Mouse (Mus musculus) neural tube, embryonic 13.5 days (tissue): ENCODE results near the gene Vpreb2. TPM values are rescaled to one million over a fixed set of nuclear protein-coding genes. Genes with fewer than 3 reads are reported as not detected.

Experiments
- ATAC-seq: fragments of 200-750 bp; cut with Nextera tagmentation; 2 replicates; pipeline ENCODE4 v1.8.0; 2017; ENCODE audit warnings: low read depth, mild to moderate bottlenecking, moderate TSS enrichment, moderate library complexity
- H3K27ac ChIP-seq: fragments of 300-500 bp; sonication (generic); replicated peaks from 2 replicates; pipeline ENCODE4 v1.5.1; 2015; ENCODE audit warnings: moderate library complexity, mild to moderate bottlenecking, inconsistent platforms
- H3K27me3 ChIP-seq: fragments of 300-500 bp; sonication (generic); 2 replicates; pipeline ENCODE4 v1.6.1; 2015; ENCODE audit warnings: mild to moderate bottlenecking, inconsistent platforms
- H3K36me3 ChIP-seq: fragments of 300-500 bp; sonication (generic); 2 replicates; pipeline ENCODE4 v1.6.1; 2015; ENCODE audit warnings: mild to moderate bottlenecking, inconsistent platforms
- H3K4me1 ChIP-seq: fragments of 300-500 bp; sonication (generic); replicated peaks from 2 replicates; pipeline ENCODE4 v1.6.1; 2015; ENCODE audit warnings: inconsistent platforms
- H3K4me2 ChIP-seq: fragments of 300-500 bp; sonication (generic); 2 replicates; pipeline ENCODE4 v1.6.1; 2015; ENCODE audit warnings: inconsistent platforms, mild to moderate bottlenecking, moderate library complexity
- H3K4me3 ChIP-seq: fragments of 300-500 bp; sonication (generic); 2 replicates; pipeline ENCODE4 v1.5.1; 2015; ENCODE audit warnings: mild to moderate bottlenecking, inconsistent platforms
- H3K9ac ChIP-seq: fragments of 300-500 bp; sonication (generic); 2 replicates; pipeline ENCODE4 v1.6.1; 2015; ENCODE audit warnings: moderate library complexity, mild to moderate bottlenecking, inconsistent platforms
- H3K9me3 ChIP-seq: fragments of 300-500 bp; sonication (generic); 2 replicates; pipeline ENCODE4 v1.6.1; 2016; ENCODE audit warnings: inconsistent platforms
- WGBS: fragments of 180-500 bp; shearing (Covaris S2); methylation state at CpG from one replicate; pipeline ENCODE4 v1.1.7; 2015; 5-methylcytosine and 5-hydroxymethylcytosine counted together
- polyA plus RNA-seq: library from polyadenylated mRNA; unstranded; fragments of >200 nt; fragmentation: Nextera tagmentation; extraction: Ambion mirVana; gene quantifications from 2 replicates; pipeline ENCODE4 v1.2.1, GENCODE M21; 2015

Vpreb2 gene
- polyA plus RNA-seq = not detected in 2 replicates

DNA sequence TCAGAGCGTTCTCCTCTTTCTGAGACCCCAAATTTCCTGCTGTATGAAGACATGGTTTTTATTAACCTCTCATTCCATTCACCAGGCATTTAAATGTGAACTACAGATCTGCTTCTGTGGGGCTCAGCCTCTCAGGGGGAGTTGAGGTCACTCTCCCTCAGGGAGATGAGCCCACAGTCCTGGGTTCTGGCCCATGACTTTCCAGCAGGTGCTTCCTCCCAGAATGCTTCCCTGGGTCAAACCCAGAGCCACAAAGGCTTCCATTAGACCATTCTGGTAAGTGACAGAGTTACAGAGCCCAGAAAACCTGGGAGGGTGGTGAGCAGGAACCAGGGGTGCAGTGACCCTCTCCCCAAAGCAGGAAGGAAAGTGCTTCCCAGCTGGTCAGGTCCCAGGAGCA lies at the start of gene Vpreb2:
Gene Vpreb2 (plus strand): TSS at position 301 of the 400 bp plus-strand sequence.
- ATAC-seq = no peak
- Histone ChIP-seq H3K27me3 (no peaks in the 10 kb centered on the region; the same call in 1 of the 2 replicates), H3K4me1 (no peaks in the 10 kb centered on the region), H3K9me3 (no peaks in the 10 kb centered on the region), H3K4me2 (no peak within 1 kb of the TSS), H3K9ac (no peak within 1 kb of the TSS), H3K27ac (no peak within 1 kb of the TSS), H3K36me3 (no peaks in the 10 kb centered on the region), H3K4me3 (no peak within 1 kb of the TSS)
- WGBS = 48% methylated on average over 1 of the region's 1 CpGs

DNA sequence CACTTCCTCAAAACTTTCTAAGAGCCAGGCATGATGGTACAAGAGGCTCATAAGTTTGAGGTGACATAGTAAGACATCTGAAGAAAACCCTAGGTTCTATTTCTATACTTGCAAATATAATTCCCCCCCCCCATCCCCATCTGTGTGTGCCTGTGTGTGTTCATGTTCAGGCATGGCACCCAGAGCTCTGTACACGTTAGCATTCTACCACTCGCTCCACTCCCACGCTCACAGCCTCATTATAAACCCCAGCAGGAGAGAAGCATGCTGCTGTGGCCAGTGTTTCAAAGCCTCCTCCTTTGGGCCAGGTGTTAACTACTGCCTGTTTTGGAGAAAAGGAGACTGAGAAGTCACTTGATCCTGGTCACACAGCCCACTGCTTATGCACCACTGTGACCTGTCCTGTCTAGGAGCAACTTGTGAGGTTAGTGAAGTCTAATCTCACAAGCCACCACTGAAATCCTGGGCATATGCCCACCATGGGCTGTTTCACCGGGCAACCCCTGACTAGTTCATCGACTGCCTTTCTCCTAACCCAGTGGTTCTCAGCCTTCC lies 48.2 kb upstream of the Vpreb2 start:
- WGBS = 75% methylated on average over 5 of the region's 5 CpGs
- H3K9ac ChIP-seq = no peak overlapping the region
- H3K9me3 ChIP-seq = no peaks in the 10 kb centered on the region
- 0 out of 2 replicates have a peak, but pooled peaks cover 2% of the 10 kb centered on the region for H3K27me3 ChIP-seq
- no peak overlapping the region for H3K4me3 ChIP-seq
- no peaks in the 10 kb centered on the region for H3K36me3 ChIP-seq
- no peak overlapping the region for H3K4me2 ChIP-seq
- no peak for ATAC-seq
- H3K27ac ChIP-seq = no peak overlapping the region
- peaks cover 11% of the 10 kb centered on the region for H3K4me1 ChIP-seq

DNA sequence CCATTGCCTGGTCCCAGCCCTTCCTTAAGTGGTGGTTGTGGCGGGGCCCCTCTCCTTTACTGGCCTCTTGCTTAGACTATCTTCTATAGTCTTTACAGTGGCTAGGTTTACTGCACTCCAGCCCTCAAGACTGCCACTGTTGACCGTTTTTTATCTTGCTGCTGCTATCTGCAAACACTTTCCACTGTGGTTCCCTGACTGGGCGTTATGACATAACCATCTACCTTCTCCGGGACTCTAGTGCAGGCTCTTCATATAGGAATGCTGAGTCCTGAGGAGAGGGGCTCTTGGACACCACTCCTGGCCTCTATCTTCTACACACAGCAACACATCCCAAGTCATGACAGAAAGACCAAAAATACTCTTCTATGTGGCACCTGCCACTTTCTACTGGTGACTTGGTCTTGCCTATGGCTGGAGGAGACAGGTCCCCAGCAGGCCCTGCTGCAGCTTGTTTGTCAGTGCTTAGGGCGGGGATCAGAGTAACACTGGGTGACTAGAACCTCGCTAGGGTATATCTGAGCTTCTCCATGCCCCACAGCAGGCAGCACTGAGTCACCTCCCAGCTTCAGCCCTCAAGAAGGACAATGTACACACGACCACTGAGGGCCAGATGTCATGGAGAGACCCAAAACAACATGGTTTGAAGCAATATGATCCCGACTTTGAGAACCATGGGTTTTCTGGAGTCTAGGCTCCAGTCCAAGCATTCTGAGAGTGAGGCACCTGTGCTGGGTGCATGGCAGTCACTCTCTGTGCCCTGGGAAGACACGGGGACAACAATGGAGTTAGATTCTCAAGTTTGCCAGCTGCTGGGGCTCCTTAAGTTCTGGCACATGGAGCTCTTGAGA lies 46.4 kb upstream of the Vpreb2 start:
- Histone ChIP-seq H3K9ac (no peak overlapping the region), H3K9me3 (no peaks in the 10 kb centered on the region), H3K27me3 (0 out of 2 replicates have a peak, but pooled peaks cover 6% of the 10 kb centered on the region), H3K4me3 (no peak overlapping the region), H3K4me1 (peaks cover 2% of the 10 kb centered on the region), H3K27ac (no peak overlapping the region), H3K36me3 (no peaks in the 10 kb centered on the region), H3K4me2 (no peak overlapping the region)
- ATAC-seq = no peak
- 76% methylated on average over 9 of the region's 9 CpGs for WGBS

DNA sequence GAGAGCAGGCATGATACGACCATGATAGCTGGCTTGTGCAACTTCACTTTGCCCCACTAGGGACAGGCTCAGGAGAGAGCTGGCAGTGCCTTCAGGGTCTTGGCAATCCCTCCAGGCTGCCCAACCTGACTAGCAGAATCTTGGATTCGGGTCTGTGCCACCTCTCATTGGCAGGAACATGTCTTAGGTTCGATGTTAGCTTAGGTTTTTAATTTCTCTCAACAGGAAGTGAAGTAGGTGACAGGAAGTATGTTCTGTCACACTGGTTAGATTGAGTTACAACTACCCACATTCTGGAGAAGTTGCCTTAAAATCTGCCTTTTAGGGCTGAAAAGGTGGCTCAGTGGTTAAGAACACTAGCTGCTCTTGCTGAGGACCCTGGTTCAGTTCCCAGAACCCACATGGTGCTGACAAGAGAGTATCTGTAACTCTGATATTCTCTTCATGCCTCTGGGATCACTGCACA lies 45.8 kb upstream of the Vpreb2 start:
- Histone ChIP-seq H3K27me3 (0 out of 2 replicates have a peak, but pooled peaks cover 6% of the 10 kb centered on the region), H3K4me3 (no peak overlapping the region), H3K4me2 (no peak overlapping the region), H3K4me1 (0 out of 2 replicates have a peak, but pooled peaks cover 5% of the 10 kb centered on the region), H3K27ac (no peak overlapping the region), H3K9ac (no peak overlapping the region), H3K36me3 (no peaks in the 10 kb centered on the region), H3K9me3 (no peaks in the 10 kb centered on the region)
- WGBS = 73% methylated on average over 3 of the region's 3 CpGs
- no peak for ATAC-seq

DNA sequence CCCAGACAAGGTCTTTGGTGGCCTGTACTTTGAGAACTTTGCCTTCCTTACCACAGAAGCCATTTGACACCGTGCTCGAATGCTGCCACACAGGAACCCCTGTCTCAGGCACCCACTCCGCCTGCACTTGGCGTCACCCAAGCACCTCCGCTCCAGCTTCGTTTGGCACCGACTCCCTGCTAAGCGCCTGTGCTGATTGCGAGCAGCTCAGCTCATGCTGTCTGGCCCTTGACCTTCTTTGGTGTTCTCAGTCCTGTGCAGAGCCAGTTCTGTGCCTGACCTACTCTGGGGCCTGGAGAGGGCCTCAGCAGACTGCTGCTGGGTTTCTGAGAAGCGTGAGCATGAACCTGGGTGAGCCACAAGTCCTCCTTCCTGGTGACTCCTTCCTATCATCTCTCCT lies 43.5 kb upstream of the Vpreb2 start:
- H3K9ac ChIP-seq = no peak overlapping the region
- H3K27ac ChIP-seq = no peak overlapping the region
- H3K4me3 ChIP-seq = no peak overlapping the region
- H3K4me1 ChIP-seq = 0 out of 2 replicates have a peak, but pooled peaks cover 5% of the 10 kb centered on the region
- ATAC-seq = no peak
- 0 out of 2 replicates have a peak, but pooled peaks cover 6% of the 10 kb centered on the region for H3K27me3 ChIP-seq
- 82% methylated on average over 10 of the region's 10 CpGs for WGBS
- H3K36me3 ChIP-seq = no peaks in the 10 kb centered on the region
- H3K4me2 ChIP-seq = no peak overlapping the region
- H3K9me3 ChIP-seq = no peaks in the 10 kb centered on the region

DNA sequence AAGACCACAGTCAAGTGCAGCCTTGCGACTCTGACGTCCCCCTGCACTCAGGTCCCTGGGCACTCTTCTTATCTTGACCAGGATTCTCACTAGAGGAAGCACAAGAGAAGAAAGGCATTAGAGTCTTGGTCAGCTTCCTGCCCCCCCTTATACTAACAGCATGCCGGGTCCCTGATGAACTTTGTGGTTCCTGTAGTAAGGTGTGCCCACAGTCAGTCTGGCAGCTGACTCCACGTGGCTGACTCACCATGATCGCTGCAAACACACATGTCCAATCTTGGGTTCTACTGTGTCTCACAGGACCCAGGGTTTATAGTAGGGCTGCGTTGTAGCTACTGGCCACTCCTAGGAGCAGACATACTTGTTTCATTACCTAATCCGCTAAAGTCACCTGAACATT lies 42.0 kb upstream of the Vpreb2 start:
- H3K9ac ChIP-seq = no peak overlapping the region
- H3K4me1 ChIP-seq = 0 out of 2 replicates have a peak, but pooled peaks cover 5% of the 10 kb centered on the region
- H3K36me3 ChIP-seq = no peaks in the 10 kb centered on the region
- 77% methylated on average over 7 of the region's 7 CpGs for WGBS
- H3K27ac ChIP-seq = no peak overlapping the region
- H3K4me3 ChIP-seq = no peak overlapping the region
- H3K9me3 ChIP-seq = no peaks in the 10 kb centered on the region
- 0 out of 2 replicates have a peak, but pooled peaks cover 6% of the 10 kb centered on the region for H3K27me3 ChIP-seq
- ATAC-seq = no peak
- no peak overlapping the region for H3K4me2 ChIP-seq

DNA sequence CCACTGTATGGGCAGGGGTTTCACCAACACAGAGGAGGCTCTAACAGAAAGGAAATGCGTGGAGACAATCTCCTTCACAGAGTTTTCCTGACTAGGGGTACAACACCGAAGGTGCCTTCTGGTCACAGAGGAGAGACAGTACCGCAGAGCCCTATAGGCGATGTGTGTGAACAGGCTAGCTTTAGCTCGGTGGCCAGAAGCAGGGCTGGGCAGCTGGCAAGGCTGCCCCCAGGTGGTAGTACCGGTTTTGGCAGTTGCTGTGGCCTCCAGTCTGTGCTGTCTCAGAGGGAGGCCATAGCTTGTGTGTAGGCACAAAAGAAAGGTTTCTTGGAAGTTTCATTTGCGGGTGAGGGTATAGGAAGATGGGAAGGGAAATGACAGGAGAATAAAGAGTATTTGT lies 41.4 kb upstream of the Vpreb2 start:
- WGBS = 8% methylated on average over 7 of the region's 7 CpGs
- H3K27me3 ChIP-seq = 0 out of 2 replicates have a peak, but pooled peaks cover 6% of the 10 kb centered on the region
- H3K4me2 ChIP-seq = no peak overlapping the region
- no peak overlapping the region for H3K27ac ChIP-seq
- 0 out of 2 replicates have a peak, but pooled peaks cover 5% of the 10 kb centered on the region for H3K4me1 ChIP-seq
- H3K9ac ChIP-seq = no peak overlapping the region
- ATAC-seq = peak; percentile 84; the same call in 1 of the 2 replicates
- no peaks in the 10 kb centered on the region for H3K36me3 ChIP-seq
- H3K4me3 ChIP-seq = no peak overlapping the region
- no peaks in the 10 kb centered on the region for H3K9me3 ChIP-seq

DNA sequence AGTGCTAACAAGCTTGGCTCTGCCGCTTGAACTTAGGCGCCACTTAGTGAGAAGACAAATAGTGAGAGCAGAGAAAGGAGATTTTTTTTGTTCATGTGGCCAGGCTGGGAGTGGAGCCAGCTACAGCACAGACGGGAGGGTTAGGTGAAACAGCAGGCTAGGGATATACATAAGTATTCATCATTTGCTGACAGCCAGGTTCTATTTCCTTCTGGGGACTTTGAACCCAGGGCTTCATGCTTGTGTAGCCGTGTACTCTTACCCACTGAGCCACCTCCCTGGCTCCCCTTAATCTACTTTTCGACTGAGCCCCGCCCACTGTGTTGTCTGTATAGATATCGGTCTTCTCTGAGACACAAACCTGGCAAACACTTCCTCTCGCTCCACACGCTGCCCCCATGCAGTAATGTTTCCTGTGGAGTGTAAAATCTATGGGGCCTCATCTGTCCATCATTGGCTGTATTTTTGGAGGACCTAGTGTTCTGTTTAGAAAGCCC lies 40.9 kb upstream of the Vpreb2 start:
- Histone ChIP-seq H3K9ac (no peak overlapping the region), H3K27ac (no peak overlapping the region), H3K4me2 (no peak overlapping the region), H3K36me3 (no peaks in the 10 kb centered on the region), H3K27me3 (0 out of 2 replicates have a peak, but pooled peaks cover 6% of the 10 kb centered on the region), H3K4me1 (0 out of 2 replicates have a peak, but pooled peaks cover 5% of the 10 kb centered on the region), H3K9me3 (no peaks in the 10 kb centered on the region), H3K4me3 (no peak overlapping the region)
- 67% methylated on average over 9 of the region's 9 CpGs for WGBS
- ATAC-seq = peak; percentile 23; the same call in 1 of the 2 replicates

DNA sequence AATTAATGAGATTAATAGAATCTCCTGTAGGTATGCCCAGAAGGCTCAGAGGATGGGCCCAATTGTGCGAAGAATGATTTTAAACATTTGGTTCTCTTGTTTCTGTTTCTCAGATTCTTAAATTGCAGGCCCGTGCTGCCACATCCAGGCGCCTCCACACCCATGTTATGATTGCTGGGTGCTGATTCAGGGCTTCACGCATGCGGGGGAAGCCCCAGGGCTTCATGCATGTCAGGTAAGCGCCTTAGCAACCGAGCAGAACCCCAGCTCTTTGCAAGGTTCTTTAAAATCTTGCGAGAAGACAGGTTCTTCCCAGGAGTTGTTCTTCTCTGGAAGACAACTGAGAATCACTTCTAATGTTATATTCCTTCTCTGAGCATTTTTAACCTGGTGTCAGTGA lies 36.8 kb upstream of the Vpreb2 start:
- no peak for ATAC-seq
- Histone ChIP-seq H3K36me3 (no peaks in the 10 kb centered on the region), H3K4me2 (no peak overlapping the region), H3K4me1 (0 out of 2 replicates have a peak, but pooled peaks cover 5% of the 10 kb centered on the region), H3K4me3 (no peak overlapping the region), H3K27me3 (no peaks in the 10 kb centered on the region), H3K9me3 (no peaks in the 10 kb centered on the region), H3K9ac (no peak overlapping the region), H3K27ac (no peak overlapping the region)
- WGBS = 71% methylated on average over 8 of the region's 8 CpGs

DNA sequence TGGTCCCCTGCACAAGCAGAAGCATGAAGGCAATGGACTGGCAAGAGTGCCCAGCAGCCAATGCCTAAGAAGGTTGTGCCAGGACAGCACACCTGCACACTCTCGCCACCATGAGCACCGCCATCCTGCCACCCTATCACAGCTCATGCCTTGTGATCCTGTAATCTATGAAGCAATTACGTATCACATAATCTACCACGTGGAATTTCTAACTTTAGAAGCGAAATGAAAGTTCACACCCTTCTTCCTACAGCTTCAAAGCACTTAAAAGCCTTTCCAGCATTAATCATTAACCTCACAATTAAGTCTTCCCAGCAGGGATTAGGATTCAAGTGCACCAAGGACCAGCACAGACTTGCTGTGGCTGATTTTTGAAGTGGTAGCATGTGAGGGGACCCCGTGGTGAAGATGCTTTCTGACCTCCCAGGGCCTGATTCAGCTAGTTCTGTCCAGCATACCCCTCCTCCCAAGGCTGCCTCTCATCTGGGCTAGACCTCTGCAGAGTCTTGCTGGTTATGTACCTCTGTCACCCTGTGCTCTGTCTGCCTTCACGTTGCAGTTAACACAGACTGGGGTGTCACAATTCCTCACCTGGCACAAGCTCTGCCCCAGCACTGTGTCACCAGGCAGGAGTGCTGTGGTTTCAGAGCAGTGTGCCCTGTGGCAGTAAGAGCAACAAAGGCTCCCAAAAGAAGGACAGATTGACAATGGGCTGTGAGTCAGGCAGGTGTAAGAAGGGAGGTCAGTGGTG lies 35.0 kb upstream of the Vpreb2 start:
- no peaks in the 10 kb centered on the region for H3K36me3 ChIP-seq
- peaks cover 14% of the 10 kb centered on the region for H3K4me1 ChIP-seq
- H3K9me3 ChIP-seq = no peaks in the 10 kb centered on the region
- no peaks in the 10 kb centered on the region for H3K27me3 ChIP-seq
- no peak overlapping the region for H3K4me3 ChIP-seq
- 48% methylated on average over 7 of the region's 7 CpGs for WGBS
- H3K9ac ChIP-seq = no peak overlapping the region
- no peak overlapping the region for H3K4me2 ChIP-seq
- ATAC-seq = no peak
- H3K27ac ChIP-seq = no peak overlapping the region

DNA sequence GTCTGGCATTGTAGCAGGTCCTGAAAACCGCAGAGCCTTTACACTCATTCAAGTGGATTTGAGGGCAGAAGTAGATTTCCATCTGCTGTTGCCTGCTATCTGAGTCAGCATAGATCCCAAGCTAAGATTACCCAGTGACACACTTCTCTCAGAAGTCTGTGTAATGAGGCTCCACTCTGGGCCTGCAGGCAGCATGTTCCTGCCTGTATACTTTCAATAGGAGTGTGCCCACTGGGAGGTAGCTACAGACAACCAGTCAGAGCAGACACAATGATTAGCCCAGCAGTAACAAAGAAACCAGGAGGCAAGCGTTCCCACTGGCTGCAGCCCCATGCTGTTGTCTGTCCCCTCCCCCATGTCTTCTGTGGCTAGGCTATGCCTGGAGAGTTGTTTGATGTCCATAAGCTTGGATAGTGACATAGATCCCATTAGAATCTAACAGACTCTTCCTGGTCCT lies 30.8 kb upstream of the Vpreb2 start:
- Histone ChIP-seq H3K9ac (no peak overlapping the region), H3K36me3 (no peaks in the 10 kb centered on the region), H3K27me3 (no peaks in the 10 kb centered on the region), H3K9me3 (no peaks in the 10 kb centered on the region), H3K4me2 (no peak overlapping the region), H3K4me3 (no peak overlapping the region), H3K4me1 (peaks cover 16% of the 10 kb centered on the region), H3K27ac (0 out of 2 replicates have a peak overlapping the region, but pooled peaks have one; percentile 23)
- peak; percentile 72; the same call in 1 of the 2 replicates for ATAC-seq
- WGBS = 32% methylated on average over 2 of the region's 2 CpGs
